Mouse (Mus musculus): ENCODE data around the gene Entpd1. TPM values are rescaled to one million over a fixed set of nuclear protein-coding genes. Genes with fewer than 3 reads are reported as not detected.

The Entpd1 gene
- total and polyA plus RNA-seq, 3 experiments, result 13.0 to 26.4 (median 22.1) TPM

GRCm38 (mm10) chr19:40719439-40720105 is 107.4 kb downstream of the Entpd1 start:
- 61% methylated on average over 11 of the region's 11 CpGs for WGBS
- no peak for DNase-seq
- TF ChIP-seq EP300 (IDR thresholded peaks at IDR 0.05; ENCODE audit: insufficient read depth, low read depth, low read length) (no peak), POLR2A (IDR thresholded peaks at IDR 0.05; ENCODE audit: insufficient read depth, low read depth, low read length) (no peak)
- Histone ChIP-seq H3K9ac (ENCODE audit: low read depth, low read length) (no peak overlapping the region), H3K36me3 (ENCODE audit: control insufficient read depth, insufficient read depth, low read length) (no peaks in the 10 kb centered on the region), H3K27me3 (ENCODE audit: control insufficient read depth, insufficient read depth, low read length) (no peaks in the 10 kb centered on the region), H3K79me2 (replicated peaks; ENCODE audit: control insufficient read depth, insufficient read depth, low read length) (no peaks in the 10 kb centered on the region), H3K4me1 (ENCODE audit: control insufficient read depth, insufficient read depth, low read length) (peaks cover 3% of the 10 kb centered on the region; the same call in 1 of the 2 replicates), H3K27ac (no peak overlapping the region), H3K4me3 (no peak overlapping the region)
- intact Hi-C loops (cut with DNase I), result loop anchor here (5.0 to 10.0 kb wide), 2 partner anchors 42 to 375 kb away; no protein-coding TSS in a partner anchor

DNA sequence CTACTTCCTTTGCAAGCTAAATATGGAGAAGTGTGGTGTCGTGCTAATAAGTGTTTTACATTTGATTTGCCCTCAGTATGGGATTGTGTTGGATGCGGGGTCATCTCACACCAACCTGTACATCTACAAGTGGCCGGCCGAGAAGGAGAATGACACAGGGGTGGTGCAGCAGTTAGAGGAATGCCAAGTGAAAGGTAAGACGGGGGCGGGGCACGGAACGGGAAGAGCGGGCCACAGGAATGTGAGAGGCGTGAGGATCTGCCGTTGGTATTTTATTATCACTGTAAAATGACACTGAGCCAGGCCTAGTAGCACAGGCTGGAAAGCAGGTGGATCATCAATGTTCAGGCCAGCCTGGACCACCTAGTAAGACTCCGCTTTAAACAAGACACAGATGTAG is 108.2 kb downstream of the Entpd1 start:
- Histone ChIP-seq H3K9ac (ENCODE audit: low read depth, low read length) (no peak overlapping the region), H3K36me3 (ENCODE audit: control insufficient read depth, insufficient read depth, low read length) (no peaks in the 10 kb centered on the region), H3K27ac (no peak overlapping the region), H3K4me1 (ENCODE audit: control insufficient read depth, insufficient read depth, low read length) (peaks cover 3% of the 10 kb centered on the region; the same call in 1 of the 2 replicates), H3K27me3 (ENCODE audit: control insufficient read depth, insufficient read depth, low read length) (no peaks in the 10 kb centered on the region), H3K79me2 (replicated peaks; ENCODE audit: control insufficient read depth, insufficient read depth, low read length) (no peaks in the 10 kb centered on the region), H3K4me3 (no peak overlapping the region)
- 71% methylated on average over 12 of the region's 12 CpGs for WGBS
- no peak for DNase-seq
- intact Hi-C loops (cut with DNase I), result loop anchor here (5.0 to 10.0 kb wide), 2 partner anchors 43 to 376 kb away; no protein-coding TSS in a partner anchor
- TF ChIP-seq EP300 (IDR thresholded peaks at IDR 0.05; ENCODE audit: insufficient read depth, low read depth, low read length) (no peak), CTCF (IDR thresholded peaks at IDR 0.05) (no peak), POLR2A (IDR thresholded peaks at IDR 0.05; ENCODE audit: insufficient read depth, low read depth, low read length) (no peak)

DNA sequence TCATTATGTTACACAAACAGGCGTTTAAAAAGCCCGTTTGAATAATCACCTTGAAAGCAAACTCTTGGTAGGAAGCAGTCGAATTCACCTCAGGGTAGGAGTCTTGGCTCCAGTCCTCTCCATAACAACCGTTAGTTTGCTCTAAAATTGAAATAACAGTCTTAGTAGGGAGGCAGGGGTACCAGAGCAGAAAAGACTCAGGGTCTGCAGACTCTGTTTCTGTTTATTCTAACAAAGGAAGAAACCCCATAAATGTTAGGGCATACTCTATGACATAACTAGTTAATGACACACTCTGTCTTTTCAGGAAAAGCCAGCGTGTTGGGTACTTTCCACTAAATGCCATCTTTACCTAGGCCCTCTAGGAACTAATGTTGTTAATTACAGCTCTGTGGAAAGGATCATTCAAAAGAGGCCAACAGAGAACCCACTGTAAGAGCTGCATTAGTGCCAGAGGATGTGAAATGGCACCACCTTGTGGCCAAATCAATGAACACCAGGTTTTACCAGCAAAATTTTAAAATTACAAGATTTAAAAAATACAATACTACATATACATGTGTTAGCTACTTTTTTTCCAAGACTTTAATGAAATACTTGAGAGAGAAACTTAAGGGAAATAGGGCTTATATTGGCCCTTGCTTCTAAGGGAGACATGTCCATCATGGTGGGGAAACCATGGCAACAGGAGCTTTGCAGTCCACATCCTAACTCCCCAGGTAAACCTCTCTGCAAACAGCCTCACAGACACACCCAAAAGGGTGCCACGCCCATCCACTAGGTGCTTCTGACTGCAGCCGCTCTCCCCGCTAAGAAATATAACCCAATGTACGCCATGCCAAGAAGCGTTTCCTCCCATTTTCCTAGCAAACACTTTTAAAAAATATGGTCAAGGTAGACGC is 110.2 kb downstream of the Entpd1 start:
- DNase-seq, result peak; percentile 41 to 50
- H3K27me3 ChIP-seq (ENCODE audit: control insufficient read depth, insufficient read depth, low read length), result no peaks in the 10 kb centered on the region
- no peak overlapping the region for H3K4me3 ChIP-seq
- peaks cover 2% of the 10 kb centered on the region for H3K4me1 ChIP-seq (ENCODE audit: control insufficient read depth, insufficient read depth, low read length)
- H3K9ac ChIP-seq (ENCODE audit: low read depth, low read length), result no peak overlapping the region
- TF ChIP-seq POLR2A (IDR thresholded peaks at IDR 0.05; ENCODE audit: insufficient read depth, low read depth, low read length) (no peak), EP300 (IDR thresholded peaks at IDR 0.05; ENCODE audit: insufficient read depth, low read depth, low read length) (no peak), CTCF (IDR thresholded peaks at IDR 0.05) (peak; percentile 93)
- intact Hi-C loops (cut with DNase I), result loop anchor here (1.0 to 10.0 kb wide), 5 partner anchors 45 to 378 kb away; partner anchors contain the start of genes Entpd1 and Tctn3
- peaks cover 3% of the 10 kb centered on the region; the same call in 1 of the 2 replicates for H3K36me3 ChIP-seq (ENCODE audit: control insufficient read depth, insufficient read depth, low read length)
- 61% methylated on average over 11 of the region's 11 CpGs for WGBS
- no peaks in the 10 kb centered on the region for H3K79me2 ChIP-seq (replicated peaks; ENCODE audit: control insufficient read depth, insufficient read depth, low read length)
- H3K27ac ChIP-seq, result no peak overlapping the region

GRCm38 (mm10) chr19:40723516-40723915 is 111.3 kb downstream of the Entpd1 start:
- Histone ChIP-seq H3K9ac (ENCODE audit: low read depth, low read length) (no peak overlapping the region), H3K36me3 (ENCODE audit: control insufficient read depth, insufficient read depth, low read length) (peaks cover 3% of the 10 kb centered on the region; the same call in 1 of the 2 replicates), H3K4me3 (no peak overlapping the region), H3K79me2 (replicated peaks; ENCODE audit: control insufficient read depth, insufficient read depth, low read length) (no peaks in the 10 kb centered on the region), H3K27me3 (ENCODE audit: control insufficient read depth, insufficient read depth, low read length) (no peaks in the 10 kb centered on the region), H3K27ac (no peak overlapping the region), H3K4me1 (ENCODE audit: control insufficient read depth, insufficient read depth, low read length) (peaks cover 2% of the 10 kb centered on the region)
- no peak for DNase-seq
- TF ChIP-seq CTCF (IDR thresholded peaks at IDR 0.05) (no peak), POLR2A (IDR thresholded peaks at IDR 0.05; ENCODE audit: insufficient read depth, low read depth, low read length) (no peak), EP300 (IDR thresholded peaks at IDR 0.05; ENCODE audit: insufficient read depth, low read depth, low read length) (no peak)
- intact Hi-C loops (cut with DNase I), result loop anchor here (5.0 to 10.0 kb wide), 2 partner anchors 46 to 379 kb away; no protein-coding TSS in a partner anchor
- WGBS, result 69% methylated on average over 10 of the region's 10 CpGs

- Histone ChIP-seq H3K4me1 (ENCODE audit: control insufficient read depth, insufficient read depth, low read length) (peaks cover 2% of the 10 kb centered on the region), H3K4me3 (no peak overlapping the region), H3K79me2 (replicated peaks; ENCODE audit: control insufficient read depth, insufficient read depth, low read length) (no peaks in the 10 kb centered on the region), H3K27me3 (ENCODE audit: control insufficient read depth, insufficient read depth, low read length) (no peaks in the 10 kb centered on the region), H3K36me3 (ENCODE audit: control insufficient read depth, insufficient read depth, low read length) (peaks cover 3% of the 10 kb centered on the region; the same call in 1 of the 2 replicates), H3K9ac (ENCODE audit: low read depth, low read length) (no peak overlapping the region), H3K27ac (peak overlapping the region; percentile 43)
- intact Hi-C loops (cut with DNase I), result loop anchor here (10.0 kb wide), 1 partner anchor 381 kb away; no protein-coding TSS in a partner anchor
- 41% methylated on average over 4 of the region's 4 CpGs for WGBS
- DNase-seq, result peak; percentile 42 to 62
- 0 out of 2 replicates have a peak, but pooled peaks have one; percentile 13 for TF ChIP-seq EP300 (IDR thresholded peaks at IDR 0.05; ENCODE audit: insufficient read depth, low read depth, low read length)
- no peak for TF ChIP-seq POLR2A (IDR thresholded peaks at IDR 0.05; ENCODE audit: insufficient read depth, low read depth, low read length)
- TF ChIP-seq CTCF (IDR thresholded peaks at IDR 0.05), result 0 out of 2 replicates have a peak, but pooled peaks have one; percentile 9
These were observed 114.0 kb downstream of the Entpd1 start for GRCm38 (mm10) chr19:40726148-40726547.
